Mouse (Mus musculus) adrenal gland (tissue): ENCODE data around the gene Trib3.

ENCODE experiments used
- intact Hi-C: fragments of 180-260 bp; cut with DNase I; formaldehyde crosslinking; loops from one replicate; pipeline ENCODE4 v1.15.1; 2025

Gene Trib3

DNA sequence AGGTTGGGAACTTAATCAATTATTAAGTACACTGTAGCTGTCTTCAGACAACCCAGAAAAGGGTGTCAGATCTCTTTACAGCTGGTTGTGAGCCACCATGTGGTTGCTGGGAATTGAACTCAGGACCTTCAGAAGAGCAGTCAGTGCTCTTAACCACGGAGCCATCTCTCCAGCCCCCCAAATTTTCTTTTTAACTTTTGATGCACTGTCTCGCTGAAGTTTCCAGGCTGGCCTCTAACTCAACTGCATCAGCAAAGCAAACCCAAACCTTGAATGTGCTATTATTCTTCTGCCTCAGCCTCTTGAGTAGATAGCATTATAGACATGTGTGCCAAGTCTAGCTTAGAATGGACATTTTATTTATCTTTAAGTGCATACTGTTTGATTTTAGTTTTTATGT, 3.9 kb upstream of the Trib3 start:
- intact Hi-C loops = no loop called here

GRCm38 (mm10) chr2:152346776-152347465, 3.1 kb upstream of the Trib3 start:
- intact Hi-C loops = no loop called here

GRCm38 (mm10) chr2:152345393-152345792, 1.6 kb upstream of the Trib3 start:
- intact Hi-C loops = no loop called here

- intact Hi-C loops = no loop called here
These were observed 1.1 kb upstream of the Trib3 start for GRCm38 (mm10) chr2:152344909-152345308.

DNA sequence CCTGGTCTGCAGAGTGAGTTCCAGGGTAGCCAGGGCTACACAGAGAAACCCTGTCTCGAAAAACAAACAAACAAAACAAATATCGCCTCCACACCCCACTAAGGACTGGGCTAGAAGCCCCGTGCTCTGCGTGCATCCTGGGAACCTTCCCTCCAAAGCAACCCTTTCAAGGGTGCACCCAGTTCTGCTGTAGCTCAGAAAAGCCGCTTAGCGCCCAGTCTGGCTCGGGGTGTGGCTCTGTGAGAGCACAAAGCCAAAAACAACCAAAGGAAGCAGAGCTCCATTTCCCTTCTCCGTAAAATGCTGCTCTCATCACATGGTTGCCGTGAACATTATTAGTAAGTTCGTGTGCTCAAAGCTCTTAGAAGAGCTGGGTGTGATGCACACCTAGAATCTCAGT, 529 bp upstream of the Trib3 start:
- intact Hi-C loops = no loop called here

DNA sequence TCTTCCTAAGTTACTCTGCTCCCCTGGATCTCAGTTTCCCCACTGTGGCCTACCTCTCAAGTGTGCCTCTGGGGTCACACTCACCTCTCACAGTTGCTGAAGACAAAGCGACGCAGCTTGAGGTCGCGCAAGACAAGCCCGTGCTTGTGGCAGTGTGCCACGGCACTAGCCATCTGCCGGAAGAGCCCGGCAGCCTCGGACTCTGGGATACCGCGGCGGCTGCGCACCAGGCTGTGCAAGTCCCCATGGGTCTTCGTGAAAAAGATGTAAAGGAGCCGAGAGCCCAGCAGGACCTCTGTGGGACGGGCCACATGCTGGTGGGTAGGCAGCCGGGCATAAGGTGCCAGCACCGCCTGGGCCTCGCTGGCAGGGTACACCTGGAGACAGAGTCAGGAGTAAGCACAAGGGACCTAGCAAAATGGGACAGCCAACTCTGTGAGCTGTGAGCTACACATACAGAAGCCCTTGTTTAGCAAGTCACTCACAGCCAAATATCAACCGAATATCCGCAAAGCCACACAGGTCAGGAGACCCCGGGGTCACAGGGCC, 4.1 kb downstream of the Trib3 start:
- intact Hi-C loops = loop anchor here (10.0 kb wide), 1 partner anchor 235 kb away; the partner anchor contains the start of gene Srxn1

GRCm38 (mm10) chr2:152338319-152338718, 5.5 kb downstream of the Trib3 start:
- intact Hi-C loops = loop anchor here (10.0 kb wide), 1 partner anchor 234 kb away; the partner anchor contains the start of gene Srxn1

DNA sequence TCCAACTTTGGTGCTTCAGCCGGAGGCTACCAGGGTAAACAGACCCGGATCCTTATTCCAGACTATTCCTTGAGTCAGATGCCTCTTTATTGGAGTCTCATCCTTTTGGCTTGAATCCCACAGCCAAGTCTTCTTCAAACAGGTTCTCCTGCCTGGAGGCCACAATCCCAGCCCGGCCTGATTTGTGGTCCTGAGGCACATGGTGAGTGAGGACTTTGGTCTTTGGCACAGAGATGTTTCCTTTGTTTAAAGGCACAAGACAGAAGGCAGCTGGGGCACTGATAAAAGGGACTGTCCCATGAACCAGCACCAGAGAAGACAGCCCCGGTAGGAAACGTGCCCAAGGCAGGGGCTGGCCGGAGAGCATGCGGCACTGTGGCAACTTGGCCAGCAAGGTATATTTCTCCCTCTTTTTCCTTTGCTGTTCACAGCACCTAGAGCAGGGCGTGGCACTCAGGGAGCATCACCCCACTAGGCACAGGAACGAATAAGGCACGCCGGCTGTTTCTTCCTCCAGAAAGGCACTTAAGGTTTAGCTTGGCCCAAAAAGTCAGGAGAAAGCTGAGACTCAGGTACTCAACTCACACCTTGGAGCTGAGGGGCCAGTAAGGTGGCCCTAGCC, 6.1 kb downstream of the Trib3 start:
- intact Hi-C loops = loop anchor here (10.0 kb wide), 1 partner anchor 233 kb away; the partner anchor contains the start of gene Srxn1

- intact Hi-C loops = loop anchor here (10.0 kb wide), 1 partner anchor 232 kb away; the partner anchor contains the start of gene Srxn1
These were observed 7.0 kb downstream of the Trib3 start for GRCm38 (mm10) chr2:152336856-152337255.

DNA sequence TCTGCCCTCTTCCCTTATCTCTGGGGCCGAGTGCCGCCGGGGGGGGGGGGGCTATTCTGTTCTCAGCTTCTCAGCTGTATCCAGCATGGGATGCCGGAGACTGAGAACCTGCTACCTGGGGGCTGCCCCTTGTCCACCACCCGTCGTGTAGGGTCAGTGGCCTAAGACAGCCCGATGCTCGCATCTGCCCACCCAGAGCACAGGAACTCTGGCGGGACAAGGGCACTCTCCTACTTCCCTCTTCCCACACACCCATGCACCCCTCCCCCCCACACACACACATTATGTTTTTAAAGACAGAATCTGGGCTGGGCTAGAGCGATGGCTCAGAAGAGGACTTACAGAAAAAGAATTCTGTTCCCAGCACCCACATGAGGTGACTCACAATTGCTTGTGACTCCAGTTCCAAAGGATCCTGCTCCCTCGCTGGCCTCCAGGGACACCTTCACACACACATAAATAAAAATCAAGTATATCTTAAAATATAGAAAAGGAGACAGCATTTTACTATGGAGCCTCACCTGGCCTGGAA, 8.5 kb downstream of the Trib3 start:
- intact Hi-C loops = loop anchor here (10.0 kb wide), 1 partner anchor 231 kb away; the partner anchor contains the start of gene Srxn1

- intact Hi-C loops = loop anchor here (5.0 to 10.0 kb wide), 2 partner anchors 41 to 229 kb away; partner anchors contain the start of genes Srxn1 and Tbc1d20
These were observed 10.4 kb downstream of the Trib3 start for GRCm38 (mm10) chr2:152333345-152334006.

DNA sequence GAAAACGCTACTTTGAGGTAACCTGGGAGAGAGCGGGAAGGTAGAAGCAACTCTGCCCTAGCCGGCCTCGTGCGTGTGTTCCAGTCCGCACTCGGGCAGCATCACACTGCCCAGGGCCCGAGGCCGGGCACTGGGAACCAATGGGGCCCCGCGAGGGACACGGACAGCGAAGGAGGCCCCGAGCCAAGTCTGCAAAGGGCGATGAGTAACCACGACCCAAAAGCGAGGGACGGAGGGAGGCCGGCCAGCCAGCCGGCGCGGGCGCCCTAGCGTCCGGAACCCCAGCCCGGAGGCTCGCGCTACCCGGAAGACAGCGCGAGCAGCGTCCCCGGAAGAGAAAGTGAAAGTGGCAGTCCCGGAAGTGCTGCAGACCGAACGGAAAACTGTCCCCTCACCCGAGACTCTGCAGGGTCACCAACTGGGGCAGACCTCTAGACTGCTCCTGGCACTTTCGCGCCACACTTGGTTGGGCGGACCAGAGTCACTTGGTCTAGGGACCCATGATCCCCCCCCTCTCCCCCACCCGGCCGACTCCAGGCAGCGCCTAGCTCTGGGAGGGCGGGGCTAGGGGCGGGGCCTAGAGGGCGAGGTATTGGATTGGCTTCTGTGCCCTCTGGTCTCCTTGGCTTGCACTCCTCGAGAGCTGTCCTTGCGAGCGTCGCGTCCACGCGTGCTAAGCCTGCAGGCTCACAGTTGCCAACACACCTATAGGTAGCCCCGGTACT, 11.6 kb downstream of the Trib3 start, which contains the start of gene Rbck1:
Gene Rbck1, minus strand, starts transcription at position 553 of the 725 bp plus-strand sequence.
- intact Hi-C loops = loop anchor here (5.0 to 10.0 kb wide), 2 partner anchors 40 to 227 kb away; partner anchors contain the start of genes Srxn1 and Tbc1d20

GRCm38 (mm10) chr2:152330858-152331423, 12.9 kb downstream of the Trib3 start:
- intact Hi-C loops = loop anchor here (5.0 to 10.0 kb wide), 2 partner anchors 39 to 226 kb away; partner anchors contain the start of genes Srxn1 and Tbc1d20

DNA sequence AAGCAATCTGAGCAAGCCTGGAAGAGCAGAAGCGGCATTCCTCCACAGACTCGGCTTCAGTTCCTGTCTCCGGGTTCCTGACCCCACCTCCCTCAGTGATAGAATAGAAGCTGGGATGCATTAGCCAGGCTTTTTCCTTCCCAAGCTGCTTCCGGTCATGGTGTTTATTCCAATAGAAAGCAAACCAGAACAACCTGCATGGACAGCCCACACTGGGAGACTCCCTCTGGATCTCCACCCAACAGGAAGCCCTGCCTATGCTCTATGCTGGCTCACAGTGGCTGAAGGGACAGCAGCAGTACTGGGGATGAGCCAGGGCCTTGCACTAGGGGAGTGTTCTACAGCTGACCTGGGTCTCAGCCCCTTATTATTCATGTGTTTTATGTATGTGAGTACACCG, 15.9 kb downstream of the Trib3 start:
- intact Hi-C loops = no loop called here

DNA sequence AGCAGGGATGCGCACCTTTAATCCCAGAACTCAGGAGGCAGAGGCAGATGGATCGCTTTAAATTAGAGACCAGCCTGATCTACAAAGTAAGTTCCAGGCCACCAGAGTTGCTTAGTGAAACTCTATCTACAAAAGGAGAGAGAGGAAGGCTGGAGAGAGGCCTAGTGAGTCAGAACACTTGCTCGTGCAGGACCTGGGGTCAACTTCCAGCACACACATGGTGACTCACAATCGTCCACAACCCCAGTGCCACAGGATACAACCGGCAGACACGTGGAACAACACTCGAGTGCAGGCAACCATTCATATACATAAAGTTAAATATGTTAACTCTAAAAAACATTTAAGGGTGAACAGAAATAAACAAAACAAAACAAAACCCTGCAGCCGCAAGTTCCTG, 17.2 kb downstream of the Trib3 start:
- intact Hi-C loops = no loop called here

DNA sequence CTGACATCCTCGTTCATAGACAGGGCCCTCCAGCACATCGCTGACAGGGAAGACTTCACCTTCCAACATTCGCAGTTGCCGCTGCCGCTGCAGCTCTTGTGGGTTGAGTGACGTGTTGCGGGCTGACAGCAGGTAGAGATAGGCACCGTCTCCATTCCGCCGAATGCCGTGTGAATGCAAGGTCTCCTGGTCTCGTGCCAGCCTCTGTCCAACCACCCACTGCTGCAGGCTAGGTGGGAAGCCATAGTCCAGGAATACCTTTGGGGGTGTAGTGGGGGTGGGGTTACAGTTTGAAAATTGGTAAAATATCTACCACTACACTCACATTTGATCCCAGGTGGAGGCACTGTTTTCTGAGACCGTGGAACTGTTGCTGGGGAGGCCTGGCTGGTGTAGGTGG, 17.7 kb downstream of the Trib3 start:
- intact Hi-C loops = no loop called here

DNA sequence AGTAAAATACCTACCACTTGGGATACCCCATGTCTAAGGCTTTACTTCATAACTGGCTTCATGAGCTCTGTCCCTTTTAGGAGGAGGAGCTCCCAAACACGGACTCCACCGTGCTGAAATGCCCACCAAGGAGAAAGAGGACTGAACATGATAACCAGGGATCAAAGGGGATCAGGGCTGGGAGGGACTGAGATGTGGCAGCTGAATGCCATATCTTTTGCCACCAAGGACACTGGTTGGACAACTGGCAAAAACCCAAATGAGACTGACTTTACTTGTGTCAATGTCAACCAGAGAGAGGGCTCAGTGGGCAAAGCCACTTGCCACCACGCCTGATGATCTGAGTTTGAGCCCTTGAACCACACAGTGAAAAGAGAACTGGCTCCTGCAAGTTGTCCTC, 19.0 kb downstream of the Trib3 start:
- intact Hi-C loops = no loop called here

GRCm38 (mm10) chr2:152323971-152324370, 19.9 kb downstream of the Trib3 start:
- intact Hi-C loops = no loop called here

DNA sequence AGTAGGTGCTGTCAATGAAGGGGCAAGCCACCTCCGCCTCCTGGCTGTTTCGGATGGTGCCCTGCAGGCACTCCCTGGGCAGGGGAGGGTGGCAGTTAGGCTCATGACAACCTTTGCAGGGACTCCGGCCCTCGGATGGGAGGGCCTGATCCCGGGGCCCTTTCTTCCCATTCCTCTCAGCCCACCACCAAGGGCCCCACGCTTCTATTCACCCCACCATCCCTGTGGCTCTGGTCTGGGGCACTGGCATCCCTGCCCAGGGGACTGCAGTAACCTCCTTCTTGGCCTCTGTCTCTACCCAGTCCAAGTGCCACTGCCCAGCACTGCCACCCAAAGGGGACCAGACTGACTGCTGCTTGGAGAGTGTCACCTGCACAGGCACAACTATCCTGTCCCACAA, 21.6 kb downstream of the Trib3 start:
- intact Hi-C loops = no loop called here

DNA sequence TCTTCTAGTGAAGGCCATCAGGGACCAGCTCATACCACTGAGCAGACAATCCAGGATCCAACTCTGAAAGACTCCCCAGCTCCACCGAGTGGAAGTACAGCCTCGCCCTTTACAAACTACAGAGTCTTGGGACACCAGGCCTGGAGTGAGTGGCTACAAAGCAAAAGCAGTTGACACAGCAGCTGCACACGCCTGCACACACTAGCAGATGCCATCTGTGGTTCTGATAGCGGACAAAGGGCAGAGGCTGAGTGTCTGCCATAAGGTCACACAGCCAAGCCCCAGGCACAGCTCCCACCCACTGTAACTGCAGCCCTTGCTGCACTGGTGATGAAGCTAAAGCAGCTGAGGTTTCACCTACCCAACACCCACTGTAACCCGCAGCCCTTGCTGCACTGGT, 22.3 kb downstream of the Trib3 start:
- intact Hi-C loops = no loop called here
